Mouse (Mus musculus): ENCODE results near the gene Zfp346. TPM values are rescaled to one million over a fixed set of nuclear protein-coding genes. Genes with fewer than 3 reads are reported as not detected.
"Not testable (repeated sequence)": the region's sequence is repeated elsewhere in the genome, so short reads cannot be mapped to it uniquely, and the experiment has no call there.

Zfp346 gene
- 623 TPM in 1 of 2 replicates, not detected in the other for polyA plus RNA-seq (2012; ENCODE audit: insufficient read depth, insufficient read length, low replicate concordance, missing spikeins)

DNA sequence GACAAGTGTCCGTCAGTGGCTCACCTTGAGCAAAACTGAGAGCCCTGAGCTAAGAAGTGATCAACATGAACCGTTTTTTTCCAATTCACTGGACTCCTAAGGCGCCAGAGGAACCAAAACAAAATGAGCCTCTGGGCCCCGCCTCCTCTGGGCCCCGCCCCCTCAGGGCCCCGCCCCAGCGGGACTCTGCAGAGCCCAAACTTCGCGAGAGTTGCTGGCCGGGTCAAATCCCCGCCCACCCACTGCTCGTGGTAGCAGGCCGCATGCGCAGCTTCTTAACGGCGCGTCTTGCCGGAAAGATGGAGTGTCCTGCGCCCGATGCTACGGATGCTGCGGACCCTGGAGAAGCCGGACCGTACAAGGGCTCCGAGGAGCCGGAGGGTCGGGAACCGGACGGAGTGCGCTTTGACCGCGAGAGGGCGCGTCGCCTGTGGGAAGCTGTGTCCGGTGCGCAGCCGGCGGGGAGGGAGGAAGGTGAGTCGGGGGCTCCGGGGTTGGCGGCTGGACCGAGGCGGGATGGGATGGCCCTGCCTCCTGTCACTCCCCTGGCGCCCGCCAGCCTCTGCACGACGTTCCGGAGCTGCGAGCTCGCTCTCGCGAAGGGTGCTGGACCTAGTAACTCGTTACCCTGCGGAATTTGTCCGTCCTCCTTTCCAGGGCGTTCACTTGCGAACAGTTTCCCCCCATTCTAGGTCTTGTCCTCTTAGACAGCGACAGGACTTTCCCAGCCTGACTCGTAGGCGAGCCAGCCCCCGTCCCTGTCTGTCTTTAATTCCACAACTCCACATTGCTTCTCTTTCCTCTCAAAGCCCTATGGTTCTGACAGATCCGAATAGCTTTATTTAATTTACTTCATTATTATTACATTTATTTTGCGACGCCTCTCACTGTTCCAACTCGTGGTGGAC lies at the start of gene Zfp346:
Zfp346 (plus strand) TSS at position 267 of the 908 bp plus-strand sequence.
- peaks cover 8% of the 10 kb centered on the region for H3K4me1 ChIP-seq (ENCODE audit: control insufficient read depth, insufficient read depth, low read length)
- H3K27ac ChIP-seq (ENCODE audit: insufficient read depth, low read depth, low read length), result no peak within 1 kb of the TSS
- TF ChIP-seq POLR2A (IDR thresholded peaks at IDR 0.05; ENCODE audit: insufficient read depth, low read depth, low read length) (peak; percentile 69), CTCF (IDR thresholded peaks at IDR 0.05; ENCODE audit: insufficient read depth, low read depth, low read length) (peak; percentile 45; the same call in 1 of the 2 replicates)
- 1% methylated on average over 66 of the region's 66 CpGs for WGBS
- H3K4me3 ChIP-seq (ENCODE audit: insufficient read depth, low read depth, low read length), result peak within 1 kb of the TSS; percentile 86

- 96% methylated on average over 2 of the region's 2 CpGs for WGBS
- TF ChIP-seq CTCF (IDR thresholded peaks at IDR 0.05; ENCODE audit: insufficient read depth, low read depth, low read length), result no peak
- no peak for TF ChIP-seq POLR2A (IDR thresholded peaks at IDR 0.05; ENCODE audit: insufficient read depth, low read depth, low read length)
- no peak overlapping the region for H3K4me3 ChIP-seq (ENCODE audit: insufficient read depth, low read depth, low read length)
- H3K27ac ChIP-seq (ENCODE audit: insufficient read depth, low read depth, low read length), result no peak overlapping the region
- no peaks in the 10 kb centered on the region for H3K4me1 ChIP-seq (ENCODE audit: control insufficient read depth, insufficient read depth, low read length)
These were observed 47.1 kb upstream of the Zfp346 start for GRCm38 (mm10) chr13:55058042-55058441.

DNA sequence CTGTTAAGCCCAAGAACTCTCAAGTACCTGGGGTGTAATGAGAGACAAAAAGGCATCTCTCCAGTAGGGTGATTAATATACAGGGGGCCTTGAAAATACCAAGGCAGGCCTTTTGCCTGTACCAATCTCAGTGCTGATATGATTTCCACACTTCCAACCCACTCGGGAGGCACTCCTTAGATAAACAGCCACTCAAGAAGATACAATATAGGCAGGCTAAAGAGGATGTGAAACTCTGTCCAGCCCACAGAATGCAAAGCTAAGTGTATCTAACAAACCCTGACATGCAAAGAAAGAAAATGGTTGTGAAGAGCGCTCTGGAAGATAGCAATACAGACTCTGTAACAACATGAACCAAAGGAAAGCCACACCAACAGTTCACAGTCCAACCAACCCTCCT lies 41.8 kb upstream of the Zfp346 start:
- no peak overlapping the region for H3K27ac ChIP-seq (ENCODE audit: insufficient read depth, low read depth, low read length)
- 90% methylated on average over 2 of the region's 2 CpGs for WGBS
- H3K4me1 ChIP-seq (ENCODE audit: control insufficient read depth, insufficient read depth, low read length), result no peaks in the 10 kb centered on the region
- no peak overlapping the region for H3K4me3 ChIP-seq (ENCODE audit: insufficient read depth, low read depth, low read length)
- TF ChIP-seq POLR2A (IDR thresholded peaks at IDR 0.05; ENCODE audit: insufficient read depth, low read depth, low read length), result no peak
- TF ChIP-seq CTCF (IDR thresholded peaks at IDR 0.05; ENCODE audit: insufficient read depth, low read depth, low read length), result no peak

- 88% methylated on average over 7 of the region's 7 CpGs for WGBS
- no peak overlapping the region for H3K27ac ChIP-seq (ENCODE audit: insufficient read depth, low read depth, low read length)
- H3K4me1 ChIP-seq (ENCODE audit: control insufficient read depth, insufficient read depth, low read length), result no peaks in the 10 kb centered on the region
- TF ChIP-seq CTCF (IDR thresholded peaks at IDR 0.05; ENCODE audit: insufficient read depth, low read depth, low read length) (no peak), POLR2A (IDR thresholded peaks at IDR 0.05; ENCODE audit: insufficient read depth, low read depth, low read length) (no peak)
- H3K4me3 ChIP-seq (ENCODE audit: insufficient read depth, low read depth, low read length), result no peak overlapping the region
These were observed 35.4 kb upstream of the Zfp346 start for GRCm38 (mm10) chr13:55069719-55070118.

DNA sequence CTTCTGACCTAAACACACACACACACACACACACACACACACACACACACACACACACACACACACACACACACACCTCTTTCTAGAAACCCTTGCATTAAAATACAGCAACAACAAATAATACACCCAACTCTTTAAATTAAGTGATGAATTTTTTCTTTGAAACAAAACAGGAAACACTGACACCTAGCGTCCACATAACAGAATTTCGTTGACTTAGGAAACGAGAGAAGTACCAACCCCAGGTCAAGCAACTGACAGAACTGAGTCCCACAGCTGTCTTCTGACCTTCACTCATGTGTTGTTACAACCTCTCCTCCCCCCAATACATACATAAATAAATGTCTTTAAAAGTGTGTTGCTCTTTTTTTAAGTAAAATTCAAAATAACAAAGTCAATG lies 33.8 kb upstream of the Zfp346 start:
- H3K4me3 ChIP-seq (ENCODE audit: insufficient read depth, low read depth, low read length), result no peak overlapping the region
- TF ChIP-seq CTCF (IDR thresholded peaks at IDR 0.05; ENCODE audit: insufficient read depth, low read depth, low read length), result no peak
- H3K27ac ChIP-seq (ENCODE audit: insufficient read depth, low read depth, low read length), result no peak overlapping the region
- 2% methylated on average over 3 of the region's 3 CpGs for WGBS
- no peaks in the 10 kb centered on the region for H3K4me1 ChIP-seq (ENCODE audit: control insufficient read depth, insufficient read depth, low read length)

DNA sequence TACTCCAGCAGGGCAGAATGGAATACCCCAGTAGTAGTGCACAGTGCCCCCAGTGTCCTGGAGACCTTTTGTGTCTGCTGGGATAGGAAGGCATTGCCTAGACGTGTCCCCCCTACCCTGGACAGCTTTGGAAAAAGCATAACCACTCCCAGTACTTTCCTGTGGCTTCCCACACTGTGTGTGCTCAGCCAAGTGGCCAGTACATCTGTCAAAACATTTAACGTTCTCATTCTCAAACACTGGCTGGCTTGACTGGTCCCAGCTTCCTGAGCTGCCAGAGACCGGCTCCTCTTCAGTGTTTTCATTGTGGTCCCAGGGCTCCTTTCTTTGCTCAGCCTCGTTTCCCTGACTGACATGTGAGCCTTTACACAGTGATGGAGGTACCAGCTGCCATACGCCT lies 29.5 kb upstream of the Zfp346 start:
- no peak overlapping the region for H3K4me3 ChIP-seq (ENCODE audit: insufficient read depth, low read depth, low read length)
- TF ChIP-seq CTCF (IDR thresholded peaks at IDR 0.05; ENCODE audit: insufficient read depth, low read depth, low read length) (no peak), POLR2A (IDR thresholded peaks at IDR 0.05; ENCODE audit: insufficient read depth, low read depth, low read length) (no peak)
- WGBS, result 44% methylated on average over 5 of the region's 5 CpGs
- H3K27ac ChIP-seq (ENCODE audit: insufficient read depth, low read depth, low read length), result no peak overlapping the region
- no peaks in the 10 kb centered on the region for H3K4me1 ChIP-seq (ENCODE audit: control insufficient read depth, insufficient read depth, low read length)

- no peak for TF ChIP-seq POLR2A (IDR thresholded peaks at IDR 0.05; ENCODE audit: insufficient read depth, low read depth, low read length)
- H3K27ac ChIP-seq (ENCODE audit: insufficient read depth, low read depth, low read length), result no peak overlapping the region
- no peaks in the 10 kb centered on the region for H3K4me1 ChIP-seq (ENCODE audit: control insufficient read depth, insufficient read depth, low read length)
- H3K4me3 ChIP-seq (ENCODE audit: insufficient read depth, low read depth, low read length), result no peak overlapping the region
- 62% methylated on average over 4 of the region's 4 CpGs for WGBS
These were observed 12.5 kb upstream of the Zfp346 start for GRCm38 (mm10) chr13:55092588-55092987.

DNA sequence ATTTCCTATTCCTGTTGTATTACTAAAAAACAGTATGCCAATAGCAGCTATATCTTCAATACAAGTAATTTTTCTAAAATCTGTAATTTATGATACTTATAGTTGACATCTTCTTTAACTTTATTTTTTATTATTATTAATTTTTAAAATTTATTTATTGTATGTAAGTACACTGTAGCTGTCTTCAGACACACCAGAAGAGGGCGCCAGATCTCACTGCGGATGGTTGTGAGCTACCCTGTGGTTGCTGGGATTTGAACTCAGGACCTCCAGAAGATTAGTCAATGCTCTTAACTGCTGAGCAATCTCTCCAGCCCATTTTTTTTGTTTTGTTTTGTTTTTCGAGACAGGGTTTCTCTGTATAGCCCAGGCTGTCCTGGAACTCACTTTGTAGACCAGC lies 7.3 kb upstream of the Zfp346 start:
- H3K4me3 ChIP-seq (ENCODE audit: insufficient read depth, low read depth, low read length), result not testable (repeated sequence)
- 97% methylated on average over 3 of the region's 3 CpGs for WGBS

GRCm38 (mm10) chr13:55099066-55099725 lies 5.9 kb upstream of the Zfp346 start:
- WGBS, result 27% methylated on average over 20 of the region's 20 CpGs
- Histone ChIP-seq H3K27ac (ENCODE audit: insufficient read depth, low read depth, low read length) (no peak overlapping the region), H3K4me1 (ENCODE audit: control insufficient read depth, insufficient read depth, low read length) (peaks cover 3% of the 10 kb centered on the region; the same call in 1 of the 2 replicates), H3K4me3 (ENCODE audit: insufficient read depth, low read depth, low read length) (peak overlapping the region; percentile 63)
- TF ChIP-seq CTCF (IDR thresholded peaks at IDR 0.05; ENCODE audit: insufficient read depth, low read depth, low read length), result no peak
- TF ChIP-seq POLR2A (IDR thresholded peaks at IDR 0.05; ENCODE audit: insufficient read depth, low read depth, low read length), result no peak

More for the DNA sequence above, 7.3 kb upstream of the Zfp346 start:
- not testable (repeated sequence) for H3K4me1 ChIP-seq (ENCODE audit: control insufficient read depth, insufficient read depth, low read length); H3K27ac ChIP-seq (ENCODE audit: insufficient read depth, low read depth, low read length)

All from olfactory bulb, adult 2 months (tissue).